Mouse (Mus musculus): Measurements from ENCODE around the gene Akr1c12.

GRCm38 (mm10) chr13:4318773-4319172 lies 39.5 kb upstream of the Akr1c12 start:
- TF ChIP-seq CTCF (IDR thresholded peaks at IDR 0.05; ENCODE audit: low read depth) (no peak), EP300 (IDR thresholded peaks at IDR 0.05; ENCODE audit: low read depth) (no peak)

Data from liver, postnatal 0 days (tissue).